Mouse (Mus musculus) cerebellum, adult 8-10 months (tissue): ENCODE measurements around the gene Unc13a.

ENCODE experiments used
- DNase-seq: peaks from one replicate; pipeline ENCODE4 v3.0.0; 2022

The Unc13a gene

GRCm38 (mm10) chr8:71580201-71580600, 91.4 kb downstream of the Unc13a start:
- no peak for DNase-seq

- DNase-seq = peak; percentile 23
Observed at GRCm38 (mm10) chr8:71579476-71579875, 92.1 kb downstream of the Unc13a start.

- DNase-seq = no peak
Observed at GRCm38 (mm10) chr8:71579009-71579408, 92.5 kb downstream of the Unc13a start.

- DNase-seq = peak; percentile 21
Observed at GRCm38 (mm10) chr8:71577856-71578387, 93.6 kb downstream of the Unc13a start.

- DNase-seq = no peak
Observed at GRCm38 (mm10) chr8:71575020-71575419, 96.5 kb downstream of the Unc13a start.

- DNase-seq = no peak
Observed at GRCm38 (mm10) chr8:71574426-71574825, 97.1 kb downstream of the Unc13a start.
